Mouse (Mus musculus) brain, embryonic 14.5 days (tissue): ENCODE measurements around the gene Szt2. TPM values are rescaled to one million over a fixed set of nuclear protein-coding genes. Genes with fewer than 3 reads are reported as not detected.

Source experiments
- DNase-seq: peaks from one replicate; pipeline ENCODE4 v3.0.0-alpha.2; 2011; ENCODE audit warnings: low read depth
- CTCF ChIP-seq: fragments of 200-500 bp; IDR thresholded peaks from 2 replicates; pipeline ENCODE4 v1.5.1; 2012; ENCODE audit warnings: inconsistent platforms, mild to moderate bottlenecking, moderate library complexity, borderline replicate concordance; ENCODE audit not compliant: insufficient read depth, insufficient read length; ENCODE audit errors: extremely low read depth
- POLR2A ChIP-seq: fragments of 200-500 bp; IDR thresholded peaks from 2 replicates; pipeline ENCODE4 v1.6.1; 2012; ENCODE audit warnings: mild to moderate bottlenecking, inconsistent platforms, borderline replicate concordance; ENCODE audit not compliant: poor library complexity, insufficient read depth, insufficient read length, severe bottlenecking; ENCODE audit errors: extremely low read depth
- polyA plus RNA-seq: library from polyadenylated mRNA; depleted of rRNA; stranded (reverse); fragments of >200 nt; gene quantifications from 2 replicates; pipeline ENCODE4 v1.2.3, GENCODE M21; 2012

The Szt2 gene
- polyA plus RNA-seq, 1 experiment, result 48.7 TPM

- no peak for TF ChIP-seq POLR2A
- TF ChIP-seq CTCF, result no peak
- DNase-seq, result peak; percentile 13
Observed at GRCm38 (mm10) chr4:118428531-118429214, 19.6 kb upstream of the Szt2 start.

DNA sequence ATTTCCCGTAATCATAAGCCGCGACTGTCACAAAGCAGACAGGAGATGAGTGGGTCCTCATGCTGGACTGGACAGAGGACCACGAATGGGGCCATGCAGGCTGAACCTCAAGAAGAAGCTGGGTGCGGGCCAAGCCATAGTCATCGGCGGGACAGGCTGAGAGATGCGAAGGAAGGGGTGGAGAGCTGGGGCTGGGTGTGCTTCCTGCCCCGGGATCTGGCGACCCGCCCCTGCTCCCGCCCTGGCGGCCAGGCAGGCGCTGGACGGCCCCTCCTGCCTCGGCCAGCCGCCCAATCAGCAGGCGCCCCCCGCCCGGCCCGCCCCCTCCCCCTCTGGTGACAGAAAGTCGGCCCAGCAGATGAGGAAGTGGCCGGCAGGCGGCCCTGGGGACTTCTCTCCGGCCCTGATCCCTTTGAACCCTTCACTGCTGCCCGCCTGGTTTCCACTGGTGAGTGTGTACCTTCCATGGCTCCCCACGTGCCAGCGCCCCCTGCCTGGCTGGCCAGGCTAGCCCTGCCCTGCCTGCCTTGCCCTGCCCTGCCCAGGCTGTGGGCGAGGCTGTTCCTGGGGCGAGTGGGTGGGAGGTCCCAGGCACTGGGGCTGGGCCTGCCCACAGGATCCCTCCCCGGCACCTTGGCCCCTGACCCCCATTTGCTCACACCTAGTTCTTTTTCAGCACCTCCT, 18.8 kb upstream of the Szt2 start, which contains the start of gene Elovl1:
Elovl1 (plus strand) TSS at position 326 of the 684 bp plus-strand sequence.
- DNase-seq, result peak; percentile 90
- TF ChIP-seq POLR2A, result peak; percentile 61; the same call in 1 of the 2 replicates
- TF ChIP-seq CTCF, result peak; percentile 31; the same call in 1 of the 2 replicates

- no peak for TF ChIP-seq CTCF
- TF ChIP-seq POLR2A, result no peak
- no peak for DNase-seq
Observed at GRCm38 (mm10) chr4:118427415-118427767, 18.3 kb upstream of the Szt2 start.

- TF ChIP-seq CTCF, result no peak
- no peak for DNase-seq
Observed at GRCm38 (mm10) chr4:118425374-118425773, 16.3 kb upstream of the Szt2 start.

DNA sequence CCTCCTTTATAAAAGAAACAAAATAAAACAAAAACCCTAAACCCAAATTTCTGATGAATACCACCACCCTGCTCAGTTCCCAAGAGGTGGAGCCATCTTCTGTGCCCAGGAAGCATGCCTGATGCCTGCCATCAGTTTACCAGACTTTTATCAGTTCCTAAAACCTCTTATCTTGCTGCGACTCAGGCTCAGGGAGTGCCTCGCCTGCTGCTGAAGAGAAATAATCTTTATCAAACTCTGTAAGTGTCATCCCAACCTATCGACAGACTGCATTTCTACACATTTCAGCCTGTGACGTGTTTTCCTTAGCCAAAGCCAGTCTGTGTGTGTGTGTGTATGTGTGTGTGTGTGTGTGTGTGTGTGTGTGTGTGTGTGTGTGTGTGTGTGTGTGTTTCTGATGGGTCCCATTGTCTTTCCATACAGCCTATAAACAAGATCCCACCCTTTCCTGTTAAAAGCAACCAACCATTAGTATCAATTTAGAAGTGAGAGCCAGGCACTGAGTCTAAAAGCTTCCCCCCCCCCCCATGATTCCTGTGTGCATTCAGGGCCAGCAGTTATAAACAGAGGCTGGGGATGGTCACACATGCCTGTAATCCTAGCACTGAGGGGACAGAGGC, 15.6 kb upstream of the Szt2 start:
- TF ChIP-seq CTCF, result no peak
- no peak for DNase-seq

- DNase-seq, result no peak
- TF ChIP-seq CTCF (no peak), POLR2A (no peak)
Observed at GRCm38 (mm10) chr4:118421384-118421783, 12.3 kb upstream of the Szt2 start.

DNA sequence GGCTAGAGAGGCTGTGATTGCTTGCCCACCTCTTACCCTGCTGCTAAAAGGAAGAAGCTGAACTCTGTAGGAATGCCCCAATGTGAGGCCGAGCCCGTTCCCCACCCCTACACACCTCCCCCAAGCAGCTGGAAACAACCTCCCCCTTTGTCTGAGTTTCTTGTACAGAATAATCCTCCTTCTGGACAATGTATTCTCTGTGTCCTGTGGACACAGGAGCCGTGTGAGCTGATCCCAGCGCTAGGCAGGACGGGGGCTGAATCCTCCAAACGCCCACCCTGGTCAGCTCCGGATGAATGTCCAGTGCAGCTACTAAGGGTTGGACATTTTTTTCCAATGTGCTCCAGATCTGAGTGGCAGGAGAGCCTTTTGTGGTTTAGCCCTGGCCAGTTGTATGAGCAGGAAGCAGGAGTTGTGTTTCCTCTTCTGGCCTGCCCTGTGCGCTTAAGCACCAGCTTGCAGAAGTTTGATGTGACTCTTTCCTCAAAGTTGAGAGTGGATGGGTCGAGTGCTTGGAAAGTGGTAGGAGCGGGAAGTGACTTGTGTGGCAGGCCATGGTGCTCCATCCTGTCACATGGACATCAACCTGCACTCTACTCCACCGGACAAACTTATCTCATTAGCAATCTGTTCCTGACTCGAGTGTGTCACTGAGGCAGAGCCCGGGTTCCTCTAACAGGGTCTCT, 8.2 kb upstream of the Szt2 start:
- no peak for DNase-seq
- TF ChIP-seq CTCF (no peak), POLR2A (no peak)

GRCm38 (mm10) chr4:118416329-118416728, 7.3 kb upstream of the Szt2 start:
- no peak for TF ChIP-seq POLR2A
- no peak for TF ChIP-seq CTCF
- no peak for DNase-seq

GRCm38 (mm10) chr4:118415779-118416178, 6.7 kb upstream of the Szt2 start:
- TF ChIP-seq POLR2A (no peak), CTCF (no peak)

GRCm38 (mm10) chr4:118413553-118413952, 4.5 kb upstream of the Szt2 start:
- TF ChIP-seq CTCF, result no peak
- TF ChIP-seq POLR2A, result no peak
- DNase-seq, result no peak

More at GRCm38 (mm10) chr4:118415779-118416178, 6.7 kb upstream of the Szt2 start:
- no peak for DNase-seq

DNA sequence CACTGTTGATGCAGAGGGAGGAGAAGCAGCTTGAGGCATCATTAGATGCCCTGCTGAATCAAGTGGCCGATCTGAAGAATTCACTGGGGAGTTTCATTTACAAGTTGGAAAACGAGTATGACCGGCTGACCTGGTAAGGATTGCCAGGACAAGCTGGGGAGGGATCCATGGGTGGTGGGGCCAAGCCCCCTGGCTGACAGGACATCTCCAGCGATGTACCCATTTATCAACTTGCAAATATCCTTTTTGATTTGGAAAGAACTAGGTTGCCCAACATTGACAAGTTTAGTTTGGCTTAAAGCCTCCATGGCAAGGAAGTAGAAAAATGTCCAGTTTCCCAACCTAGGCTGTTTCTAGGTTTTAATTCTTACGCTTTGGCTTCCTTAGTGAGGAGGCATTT, 1.8 kb upstream of the Szt2 start:
- DNase-seq, result no peak
- TF ChIP-seq CTCF (no peak), POLR2A (no peak)
